Mouse (Mus musculus): ENCODE data around the gene Zfyve21. TPM values are rescaled to one million over a fixed set of nuclear protein-coding genes. Genes with fewer than 3 reads are reported as not detected.

Zfyve21 gene
- polyA plus RNA-seq (2015; fragmentation: Nextera tagmentation; extraction: Ambion mirVana), result 131 and 137 TPM in 2 replicates

GRCm38 (mm10) chr12:111813766-111814617 is at the start of gene Zfyve21, which contains the start of gene Xrcc3:
Zfyve21 (plus strand) TSS chr12:111814170.
Xrcc3 (minus strand) TSS chr12:111813873.
- Histone ChIP-seq H3K27ac (ENCODE audit: low read length) (peak within 1 kb of the TSS; percentile 96), H3K27me3 (ENCODE audit: control insufficient read depth, insufficient read depth, low read length) (no peaks in the 10 kb centered on the region), H3K9me3 (replicated peaks; ENCODE audit: control insufficient read depth, low read length) (no peaks in the 10 kb centered on the region), H3K9ac (ENCODE audit: low read length) (peak within 1 kb of the TSS; percentile 90), H3K4me1 (ENCODE audit: control insufficient read depth, insufficient read depth, low read length) (peaks cover 60% of the 10 kb centered on the region), H3K36me3 (ENCODE audit: control insufficient read depth, insufficient read depth, low read length) (no peaks in the 10 kb centered on the region), H3K4me2 (ENCODE audit: low read depth, low read length) (peak within 1 kb of the TSS; percentile 81), H3K4me3 (replicated peaks; ENCODE audit: low read length) (peak within 1 kb of the TSS; percentile 86)
- ATAC-seq (ENCODE audit: insufficient read depth, low FRiP score), result peak; percentile 97
- WGBS, result under 1% methylated on average over 87 of the region's 87 CpGs

- Histone ChIP-seq H3K27me3 (ENCODE audit: control insufficient read depth, insufficient read depth, low read length) (no peaks in the 10 kb centered on the region), H3K9ac (ENCODE audit: low read length) (no peak overlapping the region; the same call in 1 of the 2 replicates), H3K36me3 (ENCODE audit: control insufficient read depth, insufficient read depth, low read length) (no peaks in the 10 kb centered on the region), H3K27ac (ENCODE audit: low read length) (peak overlapping the region; percentile 41), H3K9me3 (replicated peaks; ENCODE audit: control insufficient read depth, low read length) (no peaks in the 10 kb centered on the region), H3K4me3 (replicated peaks; ENCODE audit: low read length) (no peak overlapping the region), H3K4me2 (ENCODE audit: low read depth, low read length) (peak overlapping the region; percentile 24; the same call in 1 of the 2 replicates), H3K4me1 (ENCODE audit: control insufficient read depth, insufficient read depth, low read length) (peaks cover 38% of the 10 kb centered on the region)
- WGBS, result 63% methylated on average over 16 of the region's 16 CpGs
- no peak for ATAC-seq (ENCODE audit: insufficient read depth, low FRiP score)
Measured at GRCm38 (mm10) chr12:111766313-111767236, 47.4 kb upstream of the Zfyve21 start.

- H3K27ac ChIP-seq (ENCODE audit: low read length), result 0 out of 2 replicates have a peak overlapping the region, but pooled peaks have one; percentile 2
Measured at GRCm38 (mm10) chr12:111768322-111768928, 45.5 kb upstream of the Zfyve21 start.

GRCm38 (mm10) chr12:111769306-111769705 is 44.7 kb upstream of the Zfyve21 start:
- Histone ChIP-seq H3K9me3 (replicated peaks; ENCODE audit: control insufficient read depth, low read length) (no peaks in the 10 kb centered on the region), H3K4me1 (ENCODE audit: control insufficient read depth, insufficient read depth, low read length) (peaks cover 35% of the 10 kb centered on the region), H3K27ac (ENCODE audit: low read length) (peak overlapping the region; percentile 79), H3K36me3 (ENCODE audit: control insufficient read depth, insufficient read depth, low read length) (peaks cover 15% of the 10 kb centered on the region; the same call in 1 of the 2 replicates), H3K27me3 (ENCODE audit: control insufficient read depth, insufficient read depth, low read length) (no peaks in the 10 kb centered on the region), H3K4me3 (replicated peaks; ENCODE audit: low read length) (no peak overlapping the region), H3K4me2 (ENCODE audit: low read depth, low read length) (peak overlapping the region; percentile 19; the same call in 1 of the 2 replicates), H3K9ac (ENCODE audit: low read length) (no peak overlapping the region)
- ATAC-seq (ENCODE audit: insufficient read depth, low FRiP score), result peak; percentile 61; the same call in 1 of the 2 replicates
- WGBS, result 25% methylated on average over 10 of the region's 10 CpGs

More at GRCm38 (mm10) chr12:111768322-111768928, 45.5 kb upstream of the Zfyve21 start:
- no peak overlapping the region for H3K4me2 ChIP-seq (ENCODE audit: low read depth, low read length)
- peaks cover 35% of the 10 kb centered on the region for H3K4me1 ChIP-seq (ENCODE audit: control insufficient read depth, insufficient read depth, low read length)
- WGBS, result 82% methylated on average over 10 of the region's 10 CpGs
- peaks cover 8% of the 10 kb centered on the region; the same call in 1 of the 2 replicates for H3K36me3 ChIP-seq (ENCODE audit: control insufficient read depth, insufficient read depth, low read length)
- no peaks in the 10 kb centered on the region for H3K9me3 ChIP-seq (replicated peaks; ENCODE audit: control insufficient read depth, low read length)
- no peaks in the 10 kb centered on the region for H3K27me3 ChIP-seq (ENCODE audit: control insufficient read depth, insufficient read depth, low read length)
- no peak overlapping the region for H3K4me3 ChIP-seq (replicated peaks; ENCODE audit: low read length)
- ATAC-seq (ENCODE audit: insufficient read depth, low FRiP score), result no peak
- H3K9ac ChIP-seq (ENCODE audit: low read length), result no peak overlapping the region

GRCm38 (mm10) chr12:111769816-111770577 is 44.0 kb upstream of the Zfyve21 start:
- no peak overlapping the region for H3K4me3 ChIP-seq (replicated peaks; ENCODE audit: low read length)
- 46% methylated on average over 9 of the region's 9 CpGs for WGBS
- peaks cover 15% of the 10 kb centered on the region; the same call in 1 of the 2 replicates for H3K36me3 ChIP-seq (ENCODE audit: control insufficient read depth, insufficient read depth, low read length)
- H3K27ac ChIP-seq (ENCODE audit: low read length), result peak overlapping the region; percentile 79
- no peaks in the 10 kb centered on the region for H3K27me3 ChIP-seq (ENCODE audit: control insufficient read depth, insufficient read depth, low read length)
- H3K4me1 ChIP-seq (ENCODE audit: control insufficient read depth, insufficient read depth, low read length), result peaks cover 35% of the 10 kb centered on the region
- ATAC-seq (ENCODE audit: insufficient read depth, low FRiP score), result 0 out of 2 replicates have a peak, but pooled peaks have one; percentile 13
- H3K4me2 ChIP-seq (ENCODE audit: low read depth, low read length), result peak overlapping the region; percentile 19; the same call in 1 of the 2 replicates
- H3K9ac ChIP-seq (ENCODE audit: low read length), result no peak overlapping the region
- H3K9me3 ChIP-seq (replicated peaks; ENCODE audit: control insufficient read depth, low read length), result no peaks in the 10 kb centered on the region

GRCm38 (mm10) chr12:111770651-111771050 is 43.3 kb upstream of the Zfyve21 start:
- peaks cover 34% of the 10 kb centered on the region for H3K4me1 ChIP-seq (ENCODE audit: control insufficient read depth, insufficient read depth, low read length)
- H3K4me3 ChIP-seq (replicated peaks; ENCODE audit: low read length), result no peak overlapping the region
- no peak overlapping the region for H3K4me2 ChIP-seq (ENCODE audit: low read depth, low read length)
- peak overlapping the region; percentile 62 for H3K27ac ChIP-seq (ENCODE audit: low read length)
- H3K36me3 ChIP-seq (ENCODE audit: control insufficient read depth, insufficient read depth, low read length), result peaks cover 15% of the 10 kb centered on the region; the same call in 1 of the 2 replicates
- H3K9me3 ChIP-seq (replicated peaks; ENCODE audit: control insufficient read depth, low read length), result no peaks in the 10 kb centered on the region
- 82% methylated on average over 10 of the region's 10 CpGs for WGBS
- no peaks in the 10 kb centered on the region for H3K27me3 ChIP-seq (ENCODE audit: control insufficient read depth, insufficient read depth, low read length)
- H3K9ac ChIP-seq (ENCODE audit: low read length), result no peak overlapping the region
- no peak for ATAC-seq (ENCODE audit: insufficient read depth, low FRiP score)

- Histone ChIP-seq H3K4me1 (ENCODE audit: control insufficient read depth, insufficient read depth, low read length) (peaks cover 10% of the 10 kb centered on the region), H3K36me3 (ENCODE audit: control insufficient read depth, insufficient read depth, low read length) (peaks cover 30% of the 10 kb centered on the region), H3K9ac (ENCODE audit: low read length) (no peak overlapping the region), H3K4me3 (replicated peaks; ENCODE audit: low read length) (no peak overlapping the region), H3K27ac (ENCODE audit: low read length) (no peak overlapping the region), H3K9me3 (replicated peaks; ENCODE audit: control insufficient read depth, low read length) (no peaks in the 10 kb centered on the region), H3K4me2 (ENCODE audit: low read depth, low read length) (no peak overlapping the region), H3K27me3 (ENCODE audit: control insufficient read depth, insufficient read depth, low read length) (no peaks in the 10 kb centered on the region)
- ATAC-seq (ENCODE audit: insufficient read depth, low FRiP score), result no peak
- WGBS, result 79% methylated on average over 16 of the region's 16 CpGs
Measured at GRCm38 (mm10) chr12:111774156-111774555, 39.8 kb upstream of the Zfyve21 start.

GRCm38 (mm10) chr12:111774845-111775244 is 39.1 kb upstream of the Zfyve21 start:
- WGBS, result 82% methylated on average over 15 of the region's 15 CpGs
- no peak overlapping the region for H3K4me2 ChIP-seq (ENCODE audit: low read depth, low read length)

More at GRCm38 (mm10) chr12:111774845-111775244, 39.1 kb upstream of the Zfyve21 start:
- Histone ChIP-seq H3K9ac (ENCODE audit: low read length) (no peak overlapping the region), H3K27ac (ENCODE audit: low read length) (no peak overlapping the region), H3K4me1 (ENCODE audit: control insufficient read depth, insufficient read depth, low read length) (peaks cover 3% of the 10 kb centered on the region), H3K27me3 (ENCODE audit: control insufficient read depth, insufficient read depth, low read length) (no peaks in the 10 kb centered on the region), H3K36me3 (ENCODE audit: control insufficient read depth, insufficient read depth, low read length) (peaks cover 37% of the 10 kb centered on the region), H3K9me3 (replicated peaks; ENCODE audit: control insufficient read depth, low read length) (no peaks in the 10 kb centered on the region), H3K4me3 (replicated peaks; ENCODE audit: low read length) (no peak overlapping the region)
- ATAC-seq (ENCODE audit: insufficient read depth, low FRiP score), result no peak
